Mouse (Mus musculus): ENCODE data around the gene Plekhg3. TPM values are rescaled to one million over a fixed set of nuclear protein-coding genes. Genes with fewer than 3 reads are reported as not detected.

Plekhg3 gene
- polyA plus RNA-seq, 1 experiment from 2014 or later, result 24.8 TPM

GRCm38 (mm10) chr12:76587357-76587756 is 56.7 kb downstream of the Plekhg3 start:
- Histone ChIP-seq H3K9ac (replicated peaks; ENCODE audit: low read length) (no peak overlapping the region), H3K4me1 (ENCODE audit: insufficient read depth, low read length) (peaks cover 24% of the 10 kb centered on the region), H3K9me3 (ENCODE audit: low read length) (no peaks in the 10 kb centered on the region; the same call in 1 of the 2 replicates), H3K4me3 (ENCODE audit: low read length) (no peak overlapping the region), H3K27me3 (ENCODE audit: insufficient read depth, low read length) (no peaks in the 10 kb centered on the region), H3K36me3 (ENCODE audit: insufficient read depth, low read length) (no peaks in the 10 kb centered on the region), H3K27ac (ENCODE audit: low read length) (no peak overlapping the region), H3K4me2 (replicated peaks; ENCODE audit: low read depth, low read length) (no peak overlapping the region)
- ATAC-seq (ENCODE audit: low FRiP score, low TSS enrichment), result no peak
- WGBS, result 63% methylated on average over 11 of the region's 11 CpGs

- Histone ChIP-seq H3K9me3 (ENCODE audit: low read length) (no peaks in the 10 kb centered on the region; the same call in 1 of the 2 replicates), H3K4me3 (ENCODE audit: low read length) (no peak overlapping the region), H3K27ac (ENCODE audit: low read length) (peak overlapping the region; percentile 17; the same call in 1 of the 2 replicates), H3K4me1 (ENCODE audit: insufficient read depth, low read length) (peaks cover 27% of the 10 kb centered on the region), H3K4me2 (replicated peaks; ENCODE audit: low read depth, low read length) (no peak overlapping the region), H3K27me3 (ENCODE audit: insufficient read depth, low read length) (no peaks in the 10 kb centered on the region), H3K9ac (replicated peaks; ENCODE audit: low read length) (no peak overlapping the region), H3K36me3 (ENCODE audit: insufficient read depth, low read length) (no peaks in the 10 kb centered on the region)
- WGBS, result 25% methylated on average over 6 of the region's 6 CpGs
- ATAC-seq (ENCODE audit: low FRiP score, low TSS enrichment), result no peak
These were observed 58.8 kb downstream of the Plekhg3 start for GRCm38 (mm10) chr12:76589531-76589930.

- Histone ChIP-seq H3K27me3 (ENCODE audit: insufficient read depth, low read length) (no peaks in the 10 kb centered on the region), H3K4me1 (ENCODE audit: insufficient read depth, low read length) (peaks cover 30% of the 10 kb centered on the region), H3K27ac (ENCODE audit: low read length) (no peak overlapping the region), H3K4me3 (ENCODE audit: low read length) (no peak overlapping the region), H3K9ac (replicated peaks; ENCODE audit: low read length) (no peak overlapping the region), H3K4me2 (replicated peaks; ENCODE audit: low read depth, low read length) (no peak overlapping the region), H3K36me3 (ENCODE audit: insufficient read depth, low read length) (no peaks in the 10 kb centered on the region), H3K9me3 (ENCODE audit: low read length) (no peaks in the 10 kb centered on the region)
- ATAC-seq (ENCODE audit: low FRiP score, low TSS enrichment), result no peak
- 92% methylated on average over 3 of the region's 3 CpGs for WGBS
These were observed 60.3 kb downstream of the Plekhg3 start for GRCm38 (mm10) chr12:76591037-76591436.

- WGBS, result 40% methylated on average over 1 of the region's 1 CpGs
- ATAC-seq (ENCODE audit: low FRiP score, low TSS enrichment), result no peak
These were observed 61.5 kb downstream of the Plekhg3 start for GRCm38 (mm10) chr12:76592213-76592612.

GRCm38 (mm10) chr12:76593254-76593653 is 62.6 kb downstream of the Plekhg3 start:
- Histone ChIP-seq H3K4me1 (ENCODE audit: insufficient read depth, low read length) (peaks cover 34% of the 10 kb centered on the region), H3K27ac (ENCODE audit: low read length) (no peak overlapping the region), H3K9ac (replicated peaks; ENCODE audit: low read length) (no peak overlapping the region), H3K4me2 (replicated peaks; ENCODE audit: low read depth, low read length) (no peak overlapping the region), H3K36me3 (ENCODE audit: insufficient read depth, low read length) (no peaks in the 10 kb centered on the region), H3K27me3 (ENCODE audit: insufficient read depth, low read length) (no peaks in the 10 kb centered on the region), H3K4me3 (ENCODE audit: low read length) (no peak overlapping the region), H3K9me3 (ENCODE audit: low read length) (no peaks in the 10 kb centered on the region)
- 88% methylated on average over 6 of the region's 6 CpGs for WGBS
- ATAC-seq (ENCODE audit: low FRiP score, low TSS enrichment), result no peak

More at GRCm38 (mm10) chr12:76592213-76592612, 61.5 kb downstream of the Plekhg3 start:
- no peak overlapping the region for H3K4me3 ChIP-seq (ENCODE audit: low read length)
- H3K9ac ChIP-seq (replicated peaks; ENCODE audit: low read length), result no peak overlapping the region
- peaks cover 30% of the 10 kb centered on the region for H3K4me1 ChIP-seq (ENCODE audit: insufficient read depth, low read length)
- H3K27ac ChIP-seq (ENCODE audit: low read length), result no peak overlapping the region
- no peaks in the 10 kb centered on the region for H3K36me3 ChIP-seq (ENCODE audit: insufficient read depth, low read length)
- H3K27me3 ChIP-seq (ENCODE audit: insufficient read depth, low read length), result no peaks in the 10 kb centered on the region
- H3K4me2 ChIP-seq (replicated peaks; ENCODE audit: low read depth, low read length), result no peak overlapping the region
- H3K9me3 ChIP-seq (ENCODE audit: low read length), result no peaks in the 10 kb centered on the region

GRCm38 (mm10) chr12:76593839-76594322 is 63.2 kb downstream of the Plekhg3 start:
- WGBS, result 18% methylated on average over 7 of the region's 7 CpGs
- no peak for ATAC-seq (ENCODE audit: low FRiP score, low TSS enrichment)
- no peak overlapping the region for H3K27ac ChIP-seq (ENCODE audit: low read length)
- no peaks in the 10 kb centered on the region for H3K36me3 ChIP-seq (ENCODE audit: insufficient read depth, low read length)
- H3K4me3 ChIP-seq (ENCODE audit: low read length), result no peak overlapping the region
- H3K9me3 ChIP-seq (ENCODE audit: low read length), result no peaks in the 10 kb centered on the region
- no peak overlapping the region for H3K4me2 ChIP-seq (replicated peaks; ENCODE audit: low read depth, low read length)
- no peak overlapping the region; the same call in 1 of the 2 replicates for H3K9ac ChIP-seq (replicated peaks; ENCODE audit: low read length)
- H3K27me3 ChIP-seq (ENCODE audit: insufficient read depth, low read length), result no peaks in the 10 kb centered on the region
- peaks cover 34% of the 10 kb centered on the region for H3K4me1 ChIP-seq (ENCODE audit: insufficient read depth, low read length)

- ATAC-seq (ENCODE audit: low FRiP score, low TSS enrichment), result no peak
- Histone ChIP-seq H3K27me3 (ENCODE audit: insufficient read depth, low read length) (no peaks in the 10 kb centered on the region), H3K4me3 (ENCODE audit: low read length) (no peak overlapping the region), H3K4me1 (ENCODE audit: insufficient read depth, low read length) (peaks cover 29% of the 10 kb centered on the region), H3K9me3 (ENCODE audit: low read length) (no peaks in the 10 kb centered on the region), H3K9ac (replicated peaks; ENCODE audit: low read length) (no peak overlapping the region), H3K27ac (ENCODE audit: low read length) (no peak overlapping the region), H3K4me2 (replicated peaks; ENCODE audit: low read depth, low read length) (no peak overlapping the region), H3K36me3 (ENCODE audit: insufficient read depth, low read length) (no peaks in the 10 kb centered on the region)
- WGBS, result 67% methylated on average over 3 of the region's 3 CpGs
These were observed 63.9 kb downstream of the Plekhg3 start for GRCm38 (mm10) chr12:76594556-76594955.

GRCm38 (mm10) chr12:76595830-76596229 is 65.1 kb downstream of the Plekhg3 start:
- peaks cover 19% of the 10 kb centered on the region; the same call in 1 of the 2 replicates for H3K4me1 ChIP-seq (ENCODE audit: insufficient read depth, low read length)
- ATAC-seq (ENCODE audit: low FRiP score, low TSS enrichment), result no peak
- H3K36me3 ChIP-seq (ENCODE audit: insufficient read depth, low read length), result no peaks in the 10 kb centered on the region
- H3K4me3 ChIP-seq (ENCODE audit: low read length), result no peak overlapping the region
- H3K27me3 ChIP-seq (ENCODE audit: insufficient read depth, low read length), result no peaks in the 10 kb centered on the region
- no peak overlapping the region for H3K27ac ChIP-seq (ENCODE audit: low read length)
- no peak overlapping the region for H3K4me2 ChIP-seq (replicated peaks; ENCODE audit: low read depth, low read length)
- 92% methylated on average over 2 of the region's 2 CpGs for WGBS
- H3K9me3 ChIP-seq (ENCODE audit: low read length), result no peaks in the 10 kb centered on the region
- no peak overlapping the region for H3K9ac ChIP-seq (replicated peaks; ENCODE audit: low read length)

GRCm38 (mm10) chr12:76596292-76597023 is 65.8 kb downstream of the Plekhg3 start:
- Histone ChIP-seq H3K9ac (replicated peaks; ENCODE audit: low read length) (no peak overlapping the region), H3K36me3 (ENCODE audit: insufficient read depth, low read length) (no peaks in the 10 kb centered on the region), H3K4me3 (ENCODE audit: low read length) (no peak overlapping the region), H3K4me1 (ENCODE audit: insufficient read depth, low read length) (peaks cover 19% of the 10 kb centered on the region; the same call in 1 of the 2 replicates), H3K27ac (ENCODE audit: low read length) (no peak overlapping the region), H3K9me3 (ENCODE audit: low read length) (no peaks in the 10 kb centered on the region), H3K27me3 (ENCODE audit: insufficient read depth, low read length) (no peaks in the 10 kb centered on the region), H3K4me2 (replicated peaks; ENCODE audit: low read depth, low read length) (no peak overlapping the region)
- whole genome bisulfite sequencing, result 55% methylated on average over 15 of the region's 15 CpGs
- ATAC-seq (ENCODE audit: low FRiP score, low TSS enrichment), result peak; percentile 60

- Histone ChIP-seq H3K27me3 (ENCODE audit: insufficient read depth, low read length) (no peaks in the 10 kb centered on the region), H3K4me3 (ENCODE audit: low read length) (no peak overlapping the region), H3K9ac (replicated peaks; ENCODE audit: low read length) (no peak overlapping the region), H3K27ac (ENCODE audit: low read length) (no peak overlapping the region), H3K9me3 (ENCODE audit: low read length) (no peaks in the 10 kb centered on the region), H3K4me2 (replicated peaks; ENCODE audit: low read depth, low read length) (no peak overlapping the region), H3K36me3 (ENCODE audit: insufficient read depth, low read length) (no peaks in the 10 kb centered on the region), H3K4me1 (ENCODE audit: insufficient read depth, low read length) (peaks cover 19% of the 10 kb centered on the region; the same call in 1 of the 2 replicates)
- ATAC-seq (ENCODE audit: low FRiP score, low TSS enrichment), result 0 out of 2 replicates have a peak, but pooled peaks have one; percentile 18
- 65% methylated on average over 15 of the region's 15 CpGs for WGBS
These were observed 66.9 kb downstream of the Plekhg3 start for GRCm38 (mm10) chr12:76597577-76598100.

Measured in kidney, embryonic 16.5 days (tissue).